Mouse (Mus musculus) granulocyte monocyte progenitor cell, adult 5-6 weeks (primary cell): ENCODE data around the gene Scamp1. TPM values are rescaled to one million over a fixed set of nuclear protein-coding genes. Genes with fewer than 3 reads are reported as not detected.

Experiments used
- ATAC-seq: replicated peaks from 2 replicates; pipeline ENCODE4 v1.8.0; 2016; ENCODE audit warnings: mild to moderate bottlenecking, moderate TSS enrichment, inconsistent platforms; ENCODE audit not compliant: poor library complexity, severe bottlenecking
- total RNA-seq, 2 experiments: library from RNA; stranded (forward) in 1 of 2; stranded (reverse) in 1 of 2; fragments of 200-712, 200-1000 nt in 1 of 2; fragments of >200 nt in 1 of 2; fragmentation: Nextera tagmentation in 1 of 2; gene quantifications; 2 replicates each; pipeline ENCODE4 v1.2.3; 2014 to 2017

The Scamp1 gene
- total RNA-seq, 2 experiments from 2014 or later, result 8.1 to 24.6 TPM

DNA sequence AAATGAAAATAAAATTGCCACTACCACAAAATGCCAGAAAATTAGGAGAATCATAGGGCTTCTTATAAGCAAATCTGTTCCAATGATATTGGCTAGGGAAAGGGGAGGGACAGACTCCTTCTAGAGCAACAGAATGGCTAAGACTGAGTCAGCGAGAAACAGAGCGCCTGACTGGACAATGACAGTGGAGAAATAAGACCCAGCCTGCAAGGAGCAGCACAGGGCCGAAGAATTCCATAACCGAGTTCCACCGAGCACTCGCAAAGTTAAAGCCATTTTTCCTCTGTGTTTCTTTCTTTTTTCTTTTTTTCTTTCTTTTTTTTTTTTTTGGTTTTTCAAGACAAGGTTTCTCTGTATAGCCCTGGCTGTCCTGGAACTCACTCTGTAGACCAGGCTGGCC lies 45.5 kb downstream of the Scamp1 start:
- ATAC-seq, result no peak

DNA sequence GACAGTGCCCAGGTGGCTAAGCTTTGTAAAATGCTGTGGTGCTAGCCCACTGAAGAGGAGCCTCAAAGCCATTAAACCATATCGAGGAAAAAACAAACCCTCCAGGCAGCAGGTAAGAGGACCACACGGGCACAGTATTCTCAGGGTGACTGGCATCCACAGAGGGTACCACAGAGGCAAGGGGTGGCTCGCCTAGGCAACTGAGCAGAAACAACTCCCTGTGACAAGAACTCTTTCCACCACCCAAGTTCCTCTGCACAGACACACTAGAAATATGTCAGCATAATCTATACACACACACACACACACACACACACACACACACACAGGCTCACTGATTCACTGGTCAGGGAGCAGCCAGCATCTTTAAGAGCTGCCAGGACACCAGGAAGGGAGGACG lies 46.2 kb downstream of the Scamp1 start:
- ATAC-seq, result no peak

DNA sequence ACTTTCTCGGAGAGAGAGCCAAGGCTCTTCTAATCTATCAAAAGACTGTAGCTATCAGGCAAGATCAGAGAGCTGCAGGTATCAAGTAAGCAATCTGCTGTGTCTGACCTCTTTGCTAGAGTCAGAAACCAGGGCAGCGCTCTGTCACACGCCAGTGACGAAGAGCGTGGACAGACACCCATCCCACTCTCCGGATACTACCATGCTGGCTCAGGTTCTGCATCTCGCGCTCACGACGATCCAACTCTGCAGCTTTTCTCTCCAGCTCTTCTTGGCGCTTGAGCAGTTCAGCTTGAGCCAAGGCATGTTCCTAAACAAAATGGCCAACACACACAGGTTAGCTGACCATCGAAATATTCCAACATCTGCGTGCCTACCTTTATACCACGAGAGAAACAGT lies 53.8 kb downstream of the Scamp1 start:
- ATAC-seq, result no peak

- no peak for ATAC-seq
Observed at GRCm38 (mm10) chr13:94224717-94225705, 60.6 kb downstream of the Scamp1 start.

- no peak for ATAC-seq
Observed at GRCm38 (mm10) chr13:94223609-94224008, 62.0 kb downstream of the Scamp1 start.

DNA sequence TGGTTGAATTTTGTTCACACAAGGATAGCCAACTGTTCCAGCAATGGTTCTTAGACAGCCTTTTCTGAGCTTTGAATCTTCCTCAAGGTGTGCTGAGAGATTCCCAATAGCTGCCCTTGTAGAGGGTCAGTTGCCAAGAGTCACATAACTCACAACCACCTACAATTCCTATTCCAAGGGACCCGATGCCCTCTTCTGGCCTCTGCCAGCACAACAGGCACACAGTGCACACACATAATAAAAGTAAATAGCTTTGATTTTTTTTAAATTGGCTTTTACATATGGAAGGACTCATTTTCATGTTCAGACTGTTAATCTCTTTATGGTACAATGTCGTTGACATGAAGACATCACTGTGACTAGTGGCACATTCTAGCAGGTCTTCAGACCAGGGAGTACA lies 72.9 kb downstream of the Scamp1 start:
- ATAC-seq, result no peak

- ATAC-seq, result no peak
Observed at GRCm38 (mm10) chr13:94212179-94212578, 73.5 kb downstream of the Scamp1 start.

- ATAC-seq, result no peak
Observed at GRCm38 (mm10) chr13:94211236-94212119, 74.2 kb downstream of the Scamp1 start.

GRCm38 (mm10) chr13:94208892-94209291 lies 76.8 kb downstream of the Scamp1 start:
- ATAC-seq, result no peak

- ATAC-seq, result no peak
Observed at GRCm38 (mm10) chr13:94207973-94208372, 77.7 kb downstream of the Scamp1 start.

DNA sequence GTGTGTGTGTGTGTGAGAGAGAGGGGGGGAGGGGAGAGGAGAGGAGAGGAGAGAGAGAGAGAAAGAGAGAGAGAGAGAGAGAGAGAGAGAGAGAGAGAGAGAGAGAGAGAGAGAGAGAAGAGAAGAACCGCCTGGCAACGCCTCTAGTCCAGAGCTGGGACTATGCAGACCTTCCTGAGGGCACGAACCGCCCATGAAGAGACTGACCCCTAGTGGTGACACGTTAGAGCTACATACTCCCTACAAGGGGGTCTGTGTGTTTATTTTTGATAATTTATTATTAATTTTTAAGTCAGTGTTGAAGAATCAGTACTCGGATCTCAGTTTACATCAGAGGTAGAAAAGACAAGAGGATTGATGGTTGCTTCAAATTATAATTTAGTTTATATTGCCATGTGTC lies 80.4 kb downstream of the Scamp1 start:
- ATAC-seq, result peak; percentile 89

DNA sequence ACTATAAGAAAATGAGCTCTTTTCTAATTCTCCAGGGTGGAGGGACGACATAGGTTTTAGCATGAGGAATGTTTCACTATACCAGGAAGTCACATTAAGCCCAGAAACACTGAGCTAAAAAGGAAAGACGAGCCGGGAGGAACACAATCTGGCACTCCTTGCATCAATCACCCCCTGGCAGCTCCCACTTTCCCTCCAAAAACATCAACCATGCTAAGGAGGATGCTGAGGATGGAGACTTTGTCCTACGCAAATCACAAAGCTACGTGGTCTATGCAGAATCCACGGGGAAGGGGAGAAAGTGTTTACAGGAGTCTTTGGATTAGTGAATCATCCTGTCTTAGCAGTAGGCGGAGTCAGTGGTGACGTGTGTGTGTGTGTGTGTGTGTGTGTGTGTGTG lies 85.8 kb downstream of the Scamp1 start:
- ATAC-seq, result no peak

GRCm38 (mm10) chr13:94198616-94199015 lies 87.0 kb downstream of the Scamp1 start:
- peak; percentile 20; the same call in 1 of the 2 replicates for ATAC-seq

DNA sequence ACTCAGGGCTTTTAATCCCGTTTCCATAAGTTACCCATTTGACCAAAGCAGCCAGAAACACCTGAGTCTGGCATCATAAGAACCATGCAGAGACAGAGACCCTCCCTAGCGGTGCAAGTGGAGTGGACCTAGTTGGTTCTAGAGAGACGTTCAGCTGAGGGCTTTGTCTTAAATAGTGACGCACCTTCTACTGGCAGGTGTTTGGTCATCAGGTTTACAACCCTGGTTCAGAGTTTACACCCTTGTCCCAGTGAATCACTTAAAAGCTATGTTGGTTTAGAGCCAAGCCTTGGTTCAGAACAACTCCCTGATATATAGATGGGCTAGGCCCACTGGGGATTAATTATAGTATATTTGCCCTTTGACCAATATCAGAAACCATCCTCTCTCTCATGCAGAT lies 92.4 kb downstream of the Scamp1 start:
- no peak for ATAC-seq

GRCm38 (mm10) chr13:94190386-94190785 lies 95.3 kb downstream of the Scamp1 start:
- no peak; the same call in 1 of the 2 replicates for ATAC-seq

GRCm38 (mm10) chr13:94188200-94189086 lies 97.2 kb downstream of the Scamp1 start:
- no peak for ATAC-seq

GRCm38 (mm10) chr13:94185631-94186030 lies 100.0 kb downstream of the Scamp1 start:
- ATAC-seq, result no peak

DNA sequence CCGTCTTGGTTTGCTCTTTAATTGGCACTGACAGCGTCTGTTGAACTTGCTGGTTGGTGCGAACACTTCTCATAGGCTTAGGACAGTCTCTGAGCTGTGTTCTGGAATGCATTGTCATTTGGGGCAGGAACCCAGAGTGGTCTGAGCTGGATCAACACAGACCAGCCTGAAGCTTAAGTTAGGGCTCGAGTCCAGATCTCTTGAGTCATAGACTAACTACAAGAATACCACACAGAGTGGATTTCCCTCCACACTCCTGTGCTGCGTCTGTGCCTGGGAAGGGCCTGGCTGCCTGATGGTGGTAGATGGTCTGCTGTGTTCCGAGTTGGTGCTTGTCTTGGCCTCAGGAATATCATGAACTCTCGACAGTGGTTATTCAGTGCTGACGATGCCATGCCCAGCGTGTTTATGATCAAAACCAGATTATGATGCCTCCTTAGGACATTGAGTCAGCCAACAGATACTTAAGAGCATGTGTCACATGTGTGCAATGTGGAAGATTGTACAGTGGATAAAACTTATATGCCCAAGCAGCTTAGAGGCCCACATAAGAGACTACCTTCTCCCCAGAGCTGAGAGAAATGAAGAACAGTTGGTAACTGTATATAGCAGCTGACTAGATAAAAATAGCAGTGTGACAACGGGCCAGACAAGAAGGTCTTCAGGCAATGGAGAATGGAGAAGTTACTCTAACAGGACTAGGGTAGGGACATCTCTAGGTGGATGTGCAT lies 100.8 kb downstream of the Scamp1 start:
- ATAC-seq, result no peak

DNA sequence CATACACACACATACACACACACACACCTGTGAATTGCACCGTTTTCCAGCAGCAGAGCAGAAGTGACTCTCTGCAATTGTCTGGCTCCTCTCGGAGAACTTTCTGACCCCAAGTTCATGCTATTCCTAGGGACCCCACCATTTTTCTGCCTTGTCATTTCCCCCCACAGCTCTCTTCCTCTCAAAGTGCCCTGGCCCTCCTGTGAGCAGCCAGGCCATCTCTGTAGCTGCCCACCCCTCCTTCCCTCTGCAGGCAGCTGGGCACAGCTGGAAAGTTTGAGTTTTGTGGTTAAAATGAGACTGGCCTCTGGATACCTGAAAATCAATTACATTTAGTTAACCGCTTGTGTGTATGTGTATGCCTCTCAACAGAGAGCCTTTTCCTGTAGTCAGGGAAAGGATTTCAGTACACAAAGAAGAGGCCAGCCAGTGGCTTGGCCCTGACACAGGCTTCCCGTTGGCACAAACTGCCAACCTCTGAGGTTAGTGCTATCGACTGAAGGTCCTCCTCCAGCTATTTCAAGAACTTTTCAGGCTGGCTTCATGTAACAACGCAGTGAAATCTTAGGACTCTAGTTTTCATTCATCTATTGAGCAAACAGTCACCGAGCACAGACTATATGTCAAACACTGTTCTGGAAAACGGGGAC lies 102.2 kb downstream of the Scamp1 start:
- peak; percentile 56 for ATAC-seq
